Mouse (Mus musculus): Measurements from ENCODE around the gene St6galnac3.

GRCm38 (mm10) chr3:153460173-153460572, 264.8 kb downstream of the St6galnac3 start:
- no peak for TF ChIP-seq POLR2A (IDR thresholded peaks at IDR 0.05; ENCODE audit: borderline replicate concordance, extremely low read depth, insufficient read depth, insufficient read length, poor library complexity, severe bottlenecking)
- TF ChIP-seq CTCF (IDR thresholded peaks at IDR 0.05; ENCODE audit: borderline replicate concordance, extremely low read depth, insufficient read depth, insufficient read length) = no peak
